Mouse (Mus musculus): Measurements from ENCODE around the gene Mical3. TPM values are rescaled to one million over a fixed set of nuclear protein-coding genes. Genes with fewer than 3 reads are reported as not detected.
A peak's percentile ranks its signal among the peaks of the same experiment; 100 is the strongest.
"Not testable (repeated sequence)": the region's sequence is repeated elsewhere in the genome, so short reads cannot be mapped to it uniquely, and the experiment has no call there.

The Mical3 gene
- total RNA-seq, 2 experiments from 2014 or later: 127 to 141 TPM

DNA sequence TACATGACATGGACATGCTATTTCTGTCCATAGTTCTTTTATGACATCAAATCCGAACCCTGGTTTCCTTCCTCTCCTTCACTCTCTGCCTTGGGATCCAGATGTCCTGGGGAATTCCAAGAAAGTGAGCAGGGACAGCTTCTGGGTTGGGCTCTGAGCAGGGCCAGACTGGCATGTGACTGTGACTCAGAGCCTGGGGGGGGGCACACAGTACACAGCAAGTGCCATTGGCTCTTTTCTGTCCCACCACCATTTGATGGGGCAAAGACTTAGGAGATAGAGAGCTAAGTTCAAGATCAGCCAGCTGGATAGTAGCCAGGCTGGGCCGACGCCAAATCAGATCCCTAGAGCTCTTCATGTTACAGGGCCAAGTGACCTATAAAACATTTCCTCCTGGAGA is 203.0 kb downstream of the Mical3 start:
- Histone ChIP-seq H3K27ac (no peak overlapping the region), H3K4me3 (no peak overlapping the region)
- TF ChIP-seq CTCF (IDR thresholded peaks at IDR 0.05): no peak
- no peak for DNase-seq (ENCODE audit: extremely low spot score in 1 of 2, low spot score in 2 of 2)
- intact Hi-C loops (cut with DNase I): no loop called here

DNA sequence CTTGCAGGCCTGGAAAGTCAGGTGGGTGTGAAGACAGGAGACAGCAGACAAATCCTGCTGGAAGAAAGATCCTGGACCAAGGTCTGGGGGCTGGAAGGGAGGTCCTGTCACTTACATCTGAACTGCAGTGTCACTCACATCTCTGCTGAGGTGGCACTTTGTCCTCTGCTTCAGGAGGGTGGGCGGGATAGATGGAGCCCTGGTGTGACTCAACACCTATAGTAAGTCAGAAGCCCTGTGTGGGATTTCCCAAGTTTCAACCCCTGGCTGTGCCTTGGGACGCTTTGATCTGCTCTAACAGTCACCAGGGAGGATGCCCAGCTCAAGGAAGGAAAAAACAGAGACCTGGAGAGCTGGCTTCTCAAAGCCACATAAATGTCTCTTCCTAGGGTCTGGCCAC is 203.9 kb downstream of the Mical3 start:
- Histone ChIP-seq H3K27ac (no peak overlapping the region), H3K4me3 (no peak overlapping the region)
- no peak for DNase-seq (ENCODE audit: extremely low spot score in 1 of 2, low spot score in 2 of 2)
- no peak for TF ChIP-seq CTCF (IDR thresholded peaks at IDR 0.05)
- intact Hi-C loops (cut with DNase I): no loop called here

DNA sequence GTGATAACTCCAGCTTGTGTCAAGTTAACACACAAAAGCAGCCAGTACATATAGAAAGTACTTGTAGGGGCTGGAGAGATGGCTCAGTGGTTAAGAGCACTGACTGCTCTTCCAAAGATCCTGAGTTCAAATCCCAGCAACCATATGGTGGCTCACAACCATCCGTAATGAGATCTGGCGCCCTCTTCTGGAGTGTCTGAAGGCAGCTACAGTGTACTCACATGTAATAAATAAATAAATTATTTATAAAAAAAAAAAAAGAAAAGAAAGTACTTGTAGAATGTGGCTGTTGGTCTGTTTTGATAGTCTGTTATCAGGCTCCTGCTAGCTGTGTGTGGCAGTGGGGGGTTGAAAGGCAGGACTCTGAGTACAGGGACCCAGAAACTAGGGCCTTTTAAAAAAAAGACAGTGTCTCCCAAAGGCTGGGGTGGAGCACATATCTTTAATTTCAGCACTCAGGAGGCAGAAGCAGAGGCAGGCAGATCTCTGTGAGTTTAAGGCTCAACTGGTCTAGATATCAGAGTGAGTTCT is 205.9 kb downstream of the Mical3 start:
- intact Hi-C loops (cut with DNase I); H3K4me3 ChIP-seq; H3K27ac ChIP-seq; DNase-seq (ENCODE audit: extremely low spot score in 1 of 2, low spot score in 2 of 2): not testable (repeated sequence)
- peak; percentile 35 for TF ChIP-seq CTCF (IDR thresholded peaks at IDR 0.05)

DNA sequence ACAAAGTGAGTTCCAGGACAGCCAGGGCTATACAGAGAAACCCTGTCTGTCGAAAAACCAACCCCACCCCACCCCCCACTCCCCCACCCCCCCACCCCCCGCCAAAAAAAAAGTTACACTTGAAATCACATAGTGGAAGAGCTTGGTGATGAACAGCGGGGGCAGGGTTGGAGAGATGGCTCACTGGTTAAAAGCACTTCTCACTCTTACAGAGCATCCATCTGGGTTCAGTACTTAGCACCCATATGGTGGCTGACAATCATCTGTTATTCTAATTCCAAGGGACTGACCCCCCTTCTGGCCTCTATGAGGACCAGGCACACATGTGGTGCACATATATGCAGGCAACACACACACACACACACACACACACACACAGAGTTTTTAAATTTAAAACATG is 212.8 kb downstream of the Mical3 start:
- intact Hi-C loops (cut with DNase I): no loop called here
- Histone ChIP-seq H3K27ac (no peak overlapping the region), H3K4me3 (no peak overlapping the region)
- no peak for DNase-seq (ENCODE audit: extremely low spot score in 1 of 2, low spot score in 2 of 2)
- TF ChIP-seq CTCF (IDR thresholded peaks at IDR 0.05): no peak

DNA sequence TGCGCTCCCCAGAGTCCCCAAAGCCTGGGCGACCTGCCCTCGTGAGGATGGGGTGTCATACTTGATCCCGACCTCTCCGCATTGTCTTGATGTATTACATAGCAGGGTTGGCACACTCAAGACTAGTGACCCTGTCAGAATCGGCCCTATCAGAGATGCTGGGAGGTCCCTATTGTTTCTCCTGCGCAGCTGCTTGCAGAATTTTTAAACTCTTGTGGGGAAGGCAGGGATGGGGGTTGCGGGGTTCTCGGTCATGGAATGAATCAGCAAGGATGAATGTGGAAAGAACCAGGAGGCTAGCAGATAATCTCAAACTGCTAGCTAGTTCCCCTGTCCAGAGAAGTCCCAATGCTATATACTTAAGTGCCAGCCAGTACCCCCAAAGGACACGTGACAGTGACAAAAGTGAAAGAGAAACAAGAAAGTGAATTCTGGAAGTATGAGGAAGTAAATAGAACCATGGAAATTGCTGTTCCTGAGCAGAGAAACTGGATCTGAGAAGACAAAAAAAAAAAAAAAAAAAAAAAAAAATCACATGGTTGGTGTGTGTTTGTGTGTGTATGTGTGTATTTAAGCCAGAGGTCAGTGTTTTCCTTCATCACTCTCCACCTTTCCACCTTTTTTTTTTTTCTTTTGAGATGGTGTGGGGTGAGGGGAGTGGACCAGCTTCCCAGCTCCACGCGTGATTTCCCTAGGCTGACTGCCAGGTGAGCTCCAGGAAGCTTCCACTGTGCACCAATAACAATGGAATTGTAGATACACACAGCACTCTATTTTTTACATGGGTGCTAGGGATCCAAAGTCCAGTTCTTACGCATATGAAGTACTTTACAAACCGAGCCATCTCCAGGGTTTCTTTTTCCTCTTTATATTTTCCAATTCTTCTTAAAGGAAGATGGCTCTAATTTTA is 213.6 kb downstream of the Mical3 start:
- DNase-seq (ENCODE audit: extremely low spot score in 1 of 2, low spot score in 2 of 2); intact Hi-C loops (cut with DNase I): not testable (repeated sequence)
- Histone ChIP-seq H3K4me3 (peak overlapping the region; percentile 79), H3K27ac (peak overlapping the region; percentile 69)

DNA sequence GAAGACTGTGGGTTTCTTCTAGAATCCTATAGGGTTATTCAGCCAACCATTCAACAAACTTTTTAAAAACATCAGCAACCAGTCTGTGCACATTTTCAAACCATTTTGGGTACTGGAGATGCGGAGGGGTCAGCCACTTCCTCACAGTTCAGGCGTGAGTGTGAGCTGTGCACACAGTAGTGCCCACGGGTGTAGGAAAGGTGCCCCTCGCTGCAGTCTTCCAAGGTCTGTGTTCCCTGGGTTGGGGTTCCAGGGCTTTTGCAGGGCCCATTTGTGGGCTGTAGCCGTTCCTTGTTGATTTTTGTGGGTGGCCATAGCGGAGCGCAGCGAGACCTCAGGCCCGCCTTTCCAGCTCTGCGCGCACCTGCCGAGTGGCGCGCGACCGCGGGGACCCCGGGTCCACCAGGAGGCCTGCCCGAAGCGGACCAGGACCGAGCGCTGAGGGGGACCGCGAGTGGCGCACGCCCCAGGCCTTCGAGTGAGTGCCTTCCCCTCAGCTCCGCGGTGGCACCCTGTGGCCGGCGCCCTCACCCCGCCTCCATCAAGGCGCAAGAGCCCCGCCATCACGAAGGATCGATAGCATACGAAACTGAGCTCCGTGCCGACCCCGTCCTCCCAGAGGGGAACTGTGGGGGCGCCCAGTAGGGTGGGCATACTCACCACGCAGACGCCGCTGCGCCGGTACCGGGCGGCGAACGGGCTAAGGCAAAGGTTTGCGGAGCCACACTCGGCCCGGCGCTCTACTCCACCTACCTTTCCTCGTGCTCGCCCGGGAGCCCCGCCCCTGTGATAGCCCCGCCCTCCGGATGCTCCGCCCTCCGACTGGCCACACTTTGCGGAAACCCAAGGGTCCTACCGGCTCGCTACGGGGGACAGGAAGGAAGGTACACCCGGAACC is 214.5 kb downstream of the Mical3 start, which contains the start of gene Bid:
Gene Bid, minus strand, starts transcription at position 780 of the 898 bp plus-strand sequence.
- DNase-seq (ENCODE audit: extremely low spot score in 1 of 2, low spot score in 2 of 2): peak; percentile 74 to 79
- TF ChIP-seq CTCF (IDR thresholded peaks at IDR 0.05): no peak
- Histone ChIP-seq H3K27ac (peak within 1 kb of the TSS; percentile 69), H3K4me3 (peak within 1 kb of the TSS; percentile 79)
- intact Hi-C loops (cut with DNase I): no loop called here

DNA sequence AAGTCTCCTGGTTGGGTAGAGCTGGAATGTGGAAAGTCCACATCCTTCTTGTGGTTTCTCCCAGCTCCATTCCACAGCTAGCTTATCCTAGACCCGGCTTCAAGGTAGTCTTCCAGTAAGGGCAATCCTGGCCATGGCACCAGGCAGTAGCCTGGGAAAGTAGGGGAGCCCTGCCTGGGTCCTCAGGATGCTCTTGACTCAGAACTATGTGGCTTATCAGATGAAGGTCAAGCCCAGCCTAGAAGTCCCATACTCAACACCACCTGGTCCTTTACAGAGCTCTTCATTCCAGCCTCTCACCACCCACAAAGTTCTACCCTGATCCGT is 215.2 kb downstream of the Mical3 start:
- TF ChIP-seq CTCF (IDR thresholded peaks at IDR 0.05): no peak
- DNase-seq (ENCODE audit: extremely low spot score in 1 of 2, low spot score in 2 of 2): no peak
- Histone ChIP-seq H3K27ac (no peak overlapping the region), H3K4me3 (peak overlapping the region; percentile 79; the same call in 1 of the 2 replicates)
- intact Hi-C loops (cut with DNase I): no loop called here

DNA sequence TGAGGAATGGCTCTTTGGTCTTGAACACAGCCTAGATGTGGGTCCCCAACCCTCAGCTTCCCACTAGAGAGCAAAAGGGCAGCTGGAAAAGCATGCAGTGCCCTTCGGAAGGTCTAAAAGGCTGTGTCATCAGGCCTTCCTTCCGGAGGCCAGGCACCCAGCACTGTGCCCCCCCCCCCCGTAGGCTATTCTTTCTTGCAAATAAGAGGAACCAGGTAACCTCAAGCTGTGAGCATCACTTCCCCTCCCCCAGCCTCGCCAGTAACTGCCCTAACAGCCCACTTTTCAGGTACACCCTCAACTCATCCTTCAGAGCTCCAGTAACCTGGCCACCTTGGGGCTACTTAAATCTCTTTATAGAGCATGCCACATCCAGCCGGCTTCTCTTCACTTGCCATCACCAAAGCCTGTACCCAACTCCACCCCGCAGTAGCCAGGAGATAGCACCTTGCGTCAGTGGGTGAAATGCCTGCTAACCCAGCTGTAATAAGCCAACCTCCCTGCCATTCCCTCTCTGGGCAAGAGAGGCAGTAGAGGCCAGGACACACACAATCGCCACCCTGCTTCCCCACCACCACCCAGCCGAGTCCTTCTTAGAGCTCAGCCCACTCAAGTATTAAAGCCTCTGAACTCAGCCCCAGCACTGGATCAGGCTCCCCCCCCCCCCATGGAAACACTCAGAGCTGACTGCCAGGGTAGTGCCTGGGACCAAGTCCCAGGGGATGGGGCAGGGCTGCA is 215.7 kb downstream of the Mical3 start:
- no peak for DNase-seq (ENCODE audit: extremely low spot score in 1 of 2, low spot score in 2 of 2)
- Histone ChIP-seq H3K4me3 (no peak overlapping the region), H3K27ac (no peak overlapping the region)
- TF ChIP-seq CTCF (IDR thresholded peaks at IDR 0.05): peak; percentile 46
- intact Hi-C loops (cut with DNase I): no loop called here

DNA sequence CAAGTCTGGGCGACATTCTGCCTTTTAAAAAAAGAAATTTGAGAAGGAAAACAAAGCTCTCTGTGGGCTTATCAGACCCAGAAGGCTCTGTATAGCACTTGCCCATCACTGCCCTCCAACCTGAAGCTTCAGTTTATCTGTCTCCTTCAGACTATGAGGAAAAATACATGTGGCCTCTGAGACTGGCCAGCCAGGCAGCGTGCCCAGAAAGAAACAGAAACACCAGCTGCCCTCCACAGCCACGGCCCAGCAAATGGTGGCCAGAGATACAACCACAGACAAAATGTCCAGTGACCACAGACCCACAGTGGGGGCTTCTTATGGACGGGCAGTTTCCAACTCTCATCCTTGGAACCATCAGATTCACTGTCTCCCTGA is 216.3 kb downstream of the Mical3 start:
- DNase-seq (ENCODE audit: extremely low spot score in 1 of 2, low spot score in 2 of 2): no peak
- H3K4me3 ChIP-seq: no peak overlapping the region
- H3K27ac ChIP-seq: no peak overlapping the region
- TF ChIP-seq CTCF (IDR thresholded peaks at IDR 0.05): no peak
- intact Hi-C loops (cut with DNase I): no loop called here

DNA sequence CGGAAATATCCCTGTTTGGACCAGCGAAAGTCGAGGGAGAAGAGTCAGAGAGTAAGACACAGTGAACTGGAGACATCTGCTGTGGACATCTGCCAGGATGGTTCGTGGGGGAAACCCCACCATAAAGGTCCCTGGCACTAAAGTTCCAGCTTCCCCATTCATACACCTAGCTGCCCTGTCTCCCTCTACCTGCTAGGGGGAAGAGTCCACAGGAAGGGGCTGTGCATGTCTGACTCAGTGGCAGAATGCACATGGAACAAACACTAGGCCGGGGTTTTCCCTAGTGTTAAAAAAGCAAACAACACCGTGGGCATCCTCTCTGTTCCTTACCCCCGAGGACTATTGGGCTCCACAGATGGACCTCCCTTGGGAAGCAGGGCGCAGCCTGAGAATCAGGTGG is 217.0 kb downstream of the Mical3 start:
- intact Hi-C loops (cut with DNase I): no loop called here
- DNase-seq (ENCODE audit: extremely low spot score in 1 of 2, low spot score in 2 of 2): no peak

DNA sequence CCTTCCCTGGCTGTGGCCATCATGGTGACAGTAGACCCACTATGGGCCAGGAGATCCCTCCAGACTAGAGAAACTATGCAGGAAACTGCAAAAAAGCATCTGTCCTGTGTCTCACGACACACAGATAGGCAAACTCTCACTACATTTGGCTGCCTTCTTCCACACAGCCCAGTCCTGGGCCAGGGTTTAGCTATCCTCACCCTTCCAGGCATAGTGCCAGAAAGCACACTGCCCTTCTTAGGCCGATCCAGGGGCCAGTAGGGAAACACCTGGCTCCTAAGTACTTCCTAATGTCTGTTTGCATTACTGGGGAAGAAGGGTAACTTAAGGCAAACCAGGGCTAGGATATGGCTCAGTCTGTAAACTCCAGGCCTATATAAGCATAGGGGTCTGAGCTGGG is 217.9 kb downstream of the Mical3 start:
- no peak overlapping the region for H3K27ac ChIP-seq
- no peak for TF ChIP-seq CTCF (IDR thresholded peaks at IDR 0.05)
- no peak overlapping the region for H3K4me3 ChIP-seq
- no peak for DNase-seq (ENCODE audit: extremely low spot score in 1 of 2, low spot score in 2 of 2)
- intact Hi-C loops (cut with DNase I): no loop called here

More for the DNA sequence above, 217.0 kb downstream of the Mical3 start:
- no peak overlapping the region for H3K27ac ChIP-seq
- no peak for TF ChIP-seq CTCF (IDR thresholded peaks at IDR 0.05)
- no peak overlapping the region for H3K4me3 ChIP-seq
